Mouse (Mus musculus): ENCODE measurements around the gene Itga1.

DNA sequence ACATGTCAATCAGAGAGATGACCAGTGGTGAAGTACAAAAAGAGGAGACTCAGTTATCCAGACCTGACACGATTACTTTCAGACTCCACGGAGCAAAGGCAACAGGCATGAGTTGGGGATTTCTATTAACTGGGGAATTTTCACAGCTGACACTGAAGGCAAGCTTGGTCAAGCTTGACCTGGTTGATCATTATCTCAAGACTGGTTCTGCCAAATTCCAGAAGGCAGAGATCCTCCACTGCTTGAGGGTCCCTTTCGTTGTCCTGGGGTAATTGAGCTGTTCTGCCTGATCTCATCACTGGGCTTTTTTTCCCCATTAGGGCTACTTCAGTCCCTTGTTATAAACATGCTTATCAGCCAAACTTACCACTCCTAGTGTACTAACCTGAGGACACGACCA is 7.9 kb upstream of the Itga1 start:
- TF ChIP-seq TBP (conservative IDR thresholded peaks at IDR 0.05; ENCODE audit: low read depth, low read length) = no peak
- TF ChIP-seq USF1 (IDR thresholded peaks at IDR 0.05; ENCODE audit: low read depth, low read length) = no peak
- TF ChIP-seq RCOR1 (conservative IDR thresholded peaks at IDR 0.05; ENCODE audit: low read depth, low read length) = no peak
